Comparison of ENCODE assay signal across 21 mouse cellular contexts in the genomic region with DNA sequence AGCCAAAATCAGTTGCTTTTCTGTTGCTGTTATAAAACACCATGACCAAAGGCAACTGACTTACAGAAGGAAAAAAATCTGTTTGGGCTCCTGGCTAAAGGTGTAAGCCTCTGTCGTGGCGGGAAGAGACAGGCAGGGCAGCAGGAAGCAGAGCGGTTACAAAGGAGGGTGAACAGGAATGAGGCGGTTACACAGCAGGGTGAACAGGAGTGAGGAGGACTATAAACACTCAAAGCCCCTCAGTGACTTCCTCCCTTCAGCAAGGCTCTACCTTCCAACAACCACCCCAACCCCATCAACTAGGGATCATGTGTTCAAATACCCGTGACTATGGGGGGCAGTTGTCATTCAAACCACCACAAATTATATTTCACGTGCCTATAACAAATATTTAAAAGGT. TPM values are rescaled to one million over a fixed set of nuclear protein-coding genes. Genes with fewer than 3 reads are reported as not detected.
"Had no signal": no experiment of that assay in that cellular context is flagged by ENCODE, and none has a peak within 500 bp of the region (broad histone marks: within the 10 kb centered on the region; RNA-seq: fewer than 3 reads in every experiment).

No protein-coding gene starts in this region.

- H3K36me3 ChIP-seq: liver, embryonic 15.5 days; lung, embryonic 15.5 days; midbrain, embryonic 10.5 days; midbrain, embryonic 13.5 days; neural tube, embryonic 13.5 days; neural tube, embryonic 15.5 days; stomach, embryonic 15.5 days had no signal

- H3K27me3 ChIP-seq: lung, embryonic 15.5 days; midbrain, embryonic 13.5 days; neural tube, embryonic 13.5 days; neural tube, embryonic 15.5 days; stomach, embryonic 15.5 days had no signal

- H3K27ac ChIP-seq: liver, embryonic 15.5 days; lung, embryonic 15.5 days; midbrain, embryonic 10.5 days; midbrain, embryonic 13.5 days; neural tube, embryonic 13.5 days; neural tube, embryonic 15.5 days; stomach, embryonic 15.5 days; stomach, postnatal 0 days had no signal

- H3K4me3 ChIP-seq: liver, embryonic 15.5 days; lung, embryonic 15.5 days; midbrain, embryonic 10.5 days; midbrain, embryonic 13.5 days; myocyte; neural tube, embryonic 13.5 days; neural tube, embryonic 15.5 days; stomach, embryonic 15.5 days had no signal

- H3K4me1 ChIP-seq: liver, embryonic 15.5 days; lung, embryonic 15.5 days had no signal

- H3K9ac ChIP-seq: liver, embryonic 15.5 days; liver, postnatal 0 days; lung, embryonic 15.5 days; midbrain, embryonic 13.5 days; neural tube, embryonic 13.5 days; neural tube, embryonic 15.5 days; stomach, embryonic 15.5 days had no signal

- DNase-seq: liver, postnatal 0 days; lung, adult 2 months; lung, postnatal 14 days; lung, postnatal 36 days; right cerebral cortex, postnatal 14 days; thymus, adult 2 months; thymus, postnatal 25 days; thymus, postnatal 4 days had no signal

- H3K9me3 ChIP-seq: liver, embryonic 15.5 days; lung, embryonic 15.5 days; midbrain, embryonic 10.5 days; midbrain, embryonic 13.5 days; neural tube, embryonic 13.5 days; neural tube, embryonic 15.5 days; stomach, embryonic 15.5 days had no signal

RNA-seq across cellular contexts. Expression of gene Cldn14, which starts 5.2 kb away (rescaled TPM):
- polyA plus RNA-seq: lung, embryonic 15.5 days; lung, postnatal 0 days; midbrain, embryonic 10.5 days; midbrain, embryonic 13.5 days; midbrain, embryonic 16.5 days; neural tube, embryonic 15.5 days; spleen, adult 2 months; urinary bladder, adult 2 months had no signal
